ENCODE assay signal across 9 mouse cellular contexts in genomic region chr15:84701947-84702346, GRCm38 (mm10). TPM values are rescaled to one million over a fixed set of nuclear protein-coding genes. Genes with fewer than 3 reads are reported as not detected.
DNase-seq lines count a peak whose midpoint lies in the region; ATAC-seq and TF ChIP-seq lines count a peak whose summit lies in the region.
"Had no signal": no experiment of that assay in that cellular context is flagged by ENCODE, and none has a peak within 500 bp of the region (broad histone marks: within the 10 kb centered on the region; RNA-seq: fewer than 3 reads in every experiment).

No protein-coding gene starts in this region.

- H3K4me2 ChIP-seq in heart, postnatal 0 days (ENCODE audit: low read depth, low read length): no peak overlapping the region
- H3K4me2 ChIP-seq: limb, embryonic 13.5 days had no signal

- intact Hi-C loops in left cerebral cortex, postnatal 4 days (cut with DNase I): no loop called here
- intact Hi-C loops in left cerebral cortex, postnatal 36 days (cut with DNase I): no loop called here

- no peak for TF ChIP-seq EP300 in heart, postnatal 0 days (IDR thresholded peaks at IDR 0.05; ENCODE audit: low read depth)

- no peak overlapping the region for H3K4me3 ChIP-seq in heart, postnatal 0 days (ENCODE audit: low read depth, low read length)
- H3K4me3 ChIP-seq in lung, adult 2 months (replicated peaks; ENCODE audit: extremely low read depth, low read depth, low read length): no peak overlapping the region
- H3K4me3 ChIP-seq: limb, embryonic 13.5 days had no signal

- H3K27me3 ChIP-seq in heart, postnatal 0 days (ENCODE audit: control insufficient read depth, insufficient read depth, low read length): no peaks in the 10 kb centered on the region
- H3K27me3 ChIP-seq: limb, embryonic 13.5 days had no signal

- H3K4me1 ChIP-seq in heart, postnatal 0 days (ENCODE audit: control insufficient read depth, insufficient read depth): 0 out of 2 replicates have a peak, but pooled peaks cover 10% of the 10 kb centered on the region
- peaks cover 3% of the 10 kb centered on the region for H3K4me1 ChIP-seq in lung, adult 2 months (ENCODE audit: control insufficient read depth, insufficient read depth, low read length)

- no peak overlapping the region for H3K9ac ChIP-seq in heart, postnatal 0 days (replicated peaks; ENCODE audit: low read depth, low read length)
- H3K9ac ChIP-seq: limb, embryonic 13.5 days had no signal

- no peak overlapping the region for H3K27ac ChIP-seq in heart, postnatal 0 days (ENCODE audit: low read depth)
- H3K27ac ChIP-seq: limb, embryonic 13.5 days had no signal

- no peaks in the 10 kb centered on the region; the same call in 1 of the 2 replicates for H3K36me3 ChIP-seq in heart, postnatal 0 days (replicated peaks; ENCODE audit: control insufficient read depth, insufficient read depth, low read length)

- WGBS in heart, postnatal 0 days: 14% methylated on average over 4 of the region's 4 CpGs
- 10% methylated on average over 4 of the region's 4 CpGs for WGBS in lung, adult 2 months

- peak; percentile 26 for DNase-seq in CD4-positive, CD25-positive, alpha-beta regulatory T cell, adult 2 months (ENCODE audit: low read depth, low spot score)
- DNase-seq in left cerebral cortex, postnatal 4 days: peak; percentile 39
- DNase-seq in left cerebral cortex, postnatal 36 days (ENCODE audit: low spot score in 2 of 2): no peak
- peak; percentile 75 for DNase-seq in adipocyte (ENCODE audit: low spot score)
- peak; percentile 76 for DNase-seq in heart, postnatal 0 days (ENCODE audit: low spot score)
- no peak for DNase-seq in lung, adult 2 months
- DNase-seq in thymus, postnatal 4 days: peak; percentile 49

- H3K9me3 ChIP-seq in heart, postnatal 0 days (replicated peaks; ENCODE audit: control insufficient read depth, low read length): no peaks in the 10 kb centered on the region
- H3K9me3 ChIP-seq: limb, embryonic 13.5 days had no signal

- no peak for TF ChIP-seq POLR2A in lung, adult 2 months (IDR thresholded peaks at IDR 0.05; ENCODE audit: borderline replicate concordance, extremely low read depth, low read depth, low read length)

- no peak for ATAC-seq in CD4-positive, CD25-positive, alpha-beta regulatory T cell, adult 4 months
- peak; percentile 34 for ATAC-seq in heart, postnatal 0 days (ENCODE audit: insufficient read depth, low read depth)

- TF ChIP-seq CTCF in heart, postnatal 0 days (IDR thresholded peaks at IDR 0.05; ENCODE audit: low read depth): peak; percentile 73
- peak; percentile 67 for TF ChIP-seq CTCF in lung, adult 2 months (IDR thresholded peaks at IDR 0.05; ENCODE audit: insufficient read depth, low read length)

RNA-seq across cellular contexts. Expression of gene Arhgap8, which starts 17.9 kb away (rescaled TPM):
- not detected for polyA plus RNA-seq in CD4-positive, CD25-positive, alpha-beta regulatory T cell, adult 4 months (2017; shearing (Covaris generic))
- under 1 TPM; 0.26 to 0.56 TPM for total RNA-seq in left cerebral cortex, postnatal 4 days (2021)
- total RNA-seq in left cerebral cortex, postnatal 36 days (2021): under 1 TPM; 0.74 to 0.75 TPM
- 3.7 TPM in 1 of 2 replicates, not detected in the other for total RNA-seq in heart, postnatal 0 days (2014; rRNA removed; ENCODE audit: low replicate concordance)
- 1.2 and 1.3 TPM in 2 replicates for polyA plus RNA-seq in heart, postnatal 0 days (2015; fragmentation: Nextera tagmentation; extraction: Ambion mirVana)
- 20.3 and 22.1 TPM in 2 replicates for polyA plus RNA-seq in lung, adult 2 months (2012; rRNA removed)

RNA-seq across cellular contexts. Expression of gene Prr5, which starts 32.5 kb away (rescaled TPM):
- polyA plus RNA-seq in CD4-positive, CD25-positive, alpha-beta regulatory T cell, adult 4 months (2017; shearing (Covaris generic)): under 1 TPM in 1 of 2 experiments, not detected in 1; 0.56 TPM
- total RNA-seq in left cerebral cortex, postnatal 4 days (2021): 10 to 100 TPM; 16.7 to 18.5 TPM
- total RNA-seq in left cerebral cortex, postnatal 36 days (2021): 10 to 100 TPM; 11.8 to 12.0 TPM
- total RNA-seq in heart, postnatal 0 days (2014; rRNA removed; ENCODE audit: low replicate concordance): 7.3 and 14.8 TPM in 2 replicates
- 5.6 and 6.5 TPM in 2 replicates for polyA plus RNA-seq in heart, postnatal 0 days (2015; fragmentation: Nextera tagmentation; extraction: Ambion mirVana)
- 12.9 and 14.1 TPM in 2 replicates for polyA plus RNA-seq in lung, adult 2 months (2012; rRNA removed)

Comparison
In these comparisons a context has a peak if more than half of its experiments do, and no peak if none do; other contexts are left out.
1. DNase-seq: peak in CD4-positive, CD25-positive, alpha-beta regulatory T cell, adult 2 months (single experiment), left cerebral cortex, postnatal 4 days (single experiment), adipocyte (single experiment), heart, postnatal 0 days (single experiment) and thymus, postnatal 4 days (single experiment); none in left cerebral cortex, postnatal 36 days (0 of 2) and lung, adult 2 months (single experiment).